ENCODE assay signal across 9 mouse cellular contexts in the genomic region with DNA sequence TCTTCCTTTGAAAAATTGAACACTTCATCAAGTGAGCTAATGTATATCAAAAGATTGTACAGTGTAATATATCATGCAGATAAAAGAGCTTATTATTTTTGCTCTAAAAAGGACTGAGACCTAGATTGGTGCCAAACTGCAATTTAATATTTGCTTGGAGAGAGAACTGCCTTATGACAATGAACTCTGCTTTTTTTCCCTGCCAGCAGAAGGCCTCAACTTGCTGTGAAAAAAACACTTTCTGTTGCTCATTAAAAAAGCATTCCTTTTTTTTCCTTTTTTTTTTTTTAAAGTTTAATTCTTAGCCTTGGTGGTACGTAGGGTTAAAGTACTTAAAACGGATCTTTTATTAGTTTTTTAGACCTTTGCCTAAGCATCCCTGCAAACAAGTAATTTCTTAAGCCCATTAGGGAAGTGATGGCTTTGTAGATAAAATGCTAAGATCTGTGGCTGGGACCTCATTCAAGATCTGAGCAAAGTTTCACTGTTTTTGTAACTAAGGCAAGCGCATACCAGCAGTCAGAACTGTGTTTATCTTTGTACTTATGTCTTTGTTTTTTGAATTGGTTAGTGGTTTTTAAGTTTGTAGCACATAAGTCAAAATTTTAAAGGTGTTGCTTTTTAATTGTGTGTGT. TPM values are rescaled to one million over a fixed set of nuclear protein-coding genes. Genes with fewer than 3 reads are reported as not detected.
DNase-seq lines count a peak whose midpoint lies in the region; ATAC-seq lines count a peak whose summit lies in the region.
"Had no signal": no experiment of that assay in that cellular context is flagged by ENCODE, and none has a peak within 500 bp of the region (broad histone marks: within the 10 kb centered on the region; RNA-seq: fewer than 3 reads in every experiment).

No protein-coding gene starts in this region.

- DNase-seq in liver, embryonic 11.5 days (ENCODE audit: low spot score): no peak
- no peak for DNase-seq in liver
- no peak for DNase-seq in limb, embryonic 10.5 days (ENCODE audit: low spot score)
- no peak for DNase-seq in urinary bladder, postnatal 36 days (ENCODE audit: low spot score in 2 of 2)
- DNase-seq in adrenal gland, adult 8-10 months: no peak
- DNase-seq in frontal cortex, postnatal 25 days (ENCODE audit: low spot score in 2 of 2): no peak
- DNase-seq: kidney, adult 8-10 months had no signal

- no peak overlapping the region for H3K9ac ChIP-seq in liver, embryonic 11.5 days (ENCODE audit: low read depth, low read length)
- H3K9ac ChIP-seq in embryonic facial prominence, embryonic 13.5 days: no peak overlapping the region
- no peak overlapping the region for H3K9ac ChIP-seq in neural tube, embryonic 15.5 days (replicated peaks)

- no peaks in the 10 kb centered on the region for H3K27me3 ChIP-seq in liver, embryonic 11.5 days (replicated peaks; ENCODE audit: control insufficient read depth, insufficient read depth, low read length)
- H3K27me3 ChIP-seq in embryonic facial prominence, embryonic 13.5 days: no peaks in the 10 kb centered on the region
- H3K27me3 ChIP-seq in limb, embryonic 10.5 days (ENCODE audit: low read depth, poor library complexity, severe bottlenecking): no peaks in the 10 kb centered on the region
- H3K27me3 ChIP-seq in neural tube, embryonic 15.5 days (replicated peaks): no peaks in the 10 kb centered on the region

- H3K4me3 ChIP-seq in liver, embryonic 11.5 days (ENCODE audit: low read depth, low read length): peak overlapping the region; percentile 97
- H3K4me3 ChIP-seq in embryonic facial prominence, embryonic 13.5 days: peak overlapping the region; percentile 97
- peak overlapping the region; percentile 98 for H3K4me3 ChIP-seq in limb, embryonic 10.5 days
- peak overlapping the region; percentile 77 for H3K4me3 ChIP-seq in neural tube, embryonic 15.5 days (replicated peaks)

- no peaks in the 10 kb centered on the region for H3K9me3 ChIP-seq in liver, embryonic 11.5 days (ENCODE audit: control insufficient read depth, low read length)
- H3K9me3 ChIP-seq in embryonic facial prominence, embryonic 13.5 days: no peaks in the 10 kb centered on the region
- no peaks in the 10 kb centered on the region for H3K9me3 ChIP-seq in limb, embryonic 10.5 days (replicated peaks)
- no peaks in the 10 kb centered on the region for H3K9me3 ChIP-seq in neural tube, embryonic 15.5 days (replicated peaks)

- peak overlapping the region; percentile 88 for H3K27ac ChIP-seq in liver, embryonic 11.5 days (ENCODE audit: low read depth, low read length)
- H3K27ac ChIP-seq in embryonic facial prominence, embryonic 13.5 days: no peak overlapping the region
- H3K27ac ChIP-seq in limb, embryonic 10.5 days: no peak overlapping the region
- no peak overlapping the region; the same call in 1 of the 2 replicates for H3K27ac ChIP-seq in neural tube, embryonic 15.5 days (replicated peaks)

- WGBS in liver, embryonic 11.5 days: 39% methylated on average over 3 of the region's 3 CpGs
- WGBS in embryonic facial prominence, embryonic 13.5 days: 40% methylated on average over 3 of the region's 3 CpGs
- 43% methylated on average over 3 of the region's 3 CpGs for WGBS in limb, embryonic 10.5 days
- 53% methylated on average over 3 of the region's 3 CpGs for WGBS in neural tube, embryonic 15.5 days

- ATAC-seq in liver, embryonic 11.5 days (replicated peaks; ENCODE audit: low FRiP score): no peak
- ATAC-seq in embryonic facial prominence, embryonic 13.5 days (ENCODE audit: insufficient number of reproducible peaks, insufficient read depth, low FRiP score, low TSS enrichment, low read depth): no peak
- no peak for ATAC-seq in neural tube, embryonic 15.5 days (ENCODE audit: low FRiP score)

- H3K4me1 ChIP-seq in liver, embryonic 11.5 days (replicated peaks; ENCODE audit: control insufficient read depth, insufficient read depth, low read length): peaks cover 26% of the 10 kb centered on the region
- peaks cover 13% of the 10 kb centered on the region for H3K4me1 ChIP-seq in embryonic facial prominence, embryonic 13.5 days
- H3K4me1 ChIP-seq in limb, embryonic 10.5 days: peaks cover 26% of the 10 kb centered on the region
- peaks cover 29% of the 10 kb centered on the region for H3K4me1 ChIP-seq in neural tube, embryonic 15.5 days

- H3K36me3 ChIP-seq in liver, embryonic 11.5 days (ENCODE audit: control insufficient read depth, insufficient read depth, low read length): no peaks in the 10 kb centered on the region
- H3K36me3 ChIP-seq in embryonic facial prominence, embryonic 13.5 days: no peaks in the 10 kb centered on the region
- H3K36me3 ChIP-seq in limb, embryonic 10.5 days: no peaks in the 10 kb centered on the region
- no peaks in the 10 kb centered on the region for H3K36me3 ChIP-seq in neural tube, embryonic 15.5 days

- peak overlapping the region; percentile 84 for H3K4me2 ChIP-seq in liver, embryonic 11.5 days
- H3K4me2 ChIP-seq in embryonic facial prominence, embryonic 13.5 days: peak overlapping the region; percentile 61
- peak overlapping the region; percentile 65 for H3K4me2 ChIP-seq in neural tube, embryonic 15.5 days

RNA-seq across cellular contexts. Expression of a gene that starts 1.7 kb away (rescaled TPM):
- 22.6 and 33.8 TPM in 2 replicates for polyA plus RNA-seq in liver, embryonic 11.5 days (2014; fragmentation: Nextera tagmentation; extraction: Ambion mirVana)
- 48.7 and 54.5 TPM in 2 replicates for polyA plus RNA-seq in embryonic facial prominence, embryonic 13.5 days (2015; fragmentation: Nextera tagmentation; extraction: Ambion mirVana)
- polyA plus RNA-seq in limb, embryonic 10.5 days (2016; fragmentation: Nextera tagmentation; extraction: Ambion mirVana): 35.8 and 38.5 TPM in 2 replicates
- polyA plus RNA-seq in neural tube, embryonic 15.5 days (2015; fragmentation: Nextera tagmentation; extraction: Ambion mirVana): 77.5 and 80.4 TPM in 2 replicates
- total RNA-seq in adrenal gland, adult 8-10 months (2022): 10 to 100 TPM; 31.8 to 57.1 (median 47.6) TPM
